Mouse (Mus musculus) spleen, adult 2 months (tissue): ENCODE measurements around the gene Fgfr2. TPM values are rescaled to one million over a fixed set of nuclear protein-coding genes. Genes with fewer than 3 reads are reported as not detected.

ENCODE experiments used
- DNase-seq, 2 experiments: peaks; one replicate each; pipeline versions ENCODE4 v3.0.0 to v3.0.0-alpha.2; 2012 to 2021; ENCODE audit warnings: low spot score in 2 of 2, low read depth in 1 of 2
- H3K27ac ChIP-seq: fragments of 200-500 bp; 2 replicates; pipeline ENCODE4 v1.5.1; 2012; ENCODE audit warnings: low read length, inconsistent platforms; ENCODE audit not compliant: insufficient read depth
- H3K27me3 ChIP-seq: fragments of 200-500 bp; 2 replicates; pipeline ENCODE4 v1.6.1; 2012; ENCODE audit warnings: mild to moderate bottlenecking, moderate library complexity, low read length, inconsistent platforms; ENCODE audit not compliant: control insufficient read depth, insufficient read depth
- H3K36me3 ChIP-seq: fragments of 200-500 bp; 2 replicates; pipeline ENCODE4 v1.6.1; 2012; ENCODE audit warnings: mild to moderate bottlenecking, low read length, inconsistent platforms; ENCODE audit not compliant: control insufficient read depth, insufficient read depth
- H3K4me1 ChIP-seq: fragments of 200-500 bp; 2 replicates; pipeline ENCODE4 v1.6.1; 2011; ENCODE audit warnings: inconsistent platforms; ENCODE audit not compliant: control insufficient read depth, insufficient read depth, insufficient read length
- H3K4me3 ChIP-seq: fragments of 200-500 bp; 2 replicates; pipeline ENCODE4 v1.5.1; 2011; ENCODE audit warnings: mild to moderate bottlenecking, inconsistent platforms; ENCODE audit not compliant: insufficient read depth, insufficient read length; ENCODE audit errors: extremely low read depth
- CTCF ChIP-seq: fragments of 200-500 bp; IDR thresholded peaks from 2 replicates; pipeline ENCODE4 v1.5.1; 2011; ENCODE audit warnings: mild to moderate bottlenecking, inconsistent platforms; ENCODE audit not compliant: insufficient read depth, insufficient read length, insufficient replicate concordance; ENCODE audit errors: extremely low read depth
- POLR2A ChIP-seq: fragments of 200-500 bp; IDR thresholded peaks from 2 replicates; pipeline ENCODE4 v1.6.1; 2011; ENCODE audit warnings: low read depth, low read length, inconsistent platforms
- WGBS: fragments of 180-500 bp; shearing (Covaris S2); methylation state at CpG from one replicate; pipeline ENCODE4 v1.1.7; 2018; 5-methylcytosine and 5-hydroxymethylcytosine counted together
- polyA plus RNA-seq: library from polyadenylated mRNA; depleted of rRNA; stranded (reverse); fragments of >200 nt; gene quantifications from 2 replicates; pipeline ENCODE4 v1.2.3, GENCODE M21; 2012

Fgfr2 gene
- polyA plus RNA-seq, 1 experiment, result 1.6 TPM

GRCm38 (mm10) chr7:131362615-131363300 is 1760.4 kb downstream of the Fgfr2 start, which contains the start of gene 2310057M21Rik:
Gene 2310057M21Rik, minus strand, starts transcription at chr7:131362759.
- no peaks in the 10 kb centered on the region for H3K27me3 ChIP-seq
- peaks cover 3% of the 10 kb centered on the region; the same call in 1 of the 2 replicates for H3K4me1 ChIP-seq
- peak; percentile 78 to 84 for DNase-seq
- peak within 1 kb of the TSS; percentile 89 for H3K27ac ChIP-seq
- H3K36me3 ChIP-seq, result peaks cover 1% of the 10 kb centered on the region; the same call in 1 of the 2 replicates
- WGBS, result under 1% methylated on average over 55 of the region's 55 CpGs
- H3K4me3 ChIP-seq, result peak within 1 kb of the TSS; percentile 98
- TF ChIP-seq CTCF (no peak), POLR2A (no peak; the same call in 1 of the 2 replicates)

- TF ChIP-seq POLR2A (no peak), CTCF (no peak)
- H3K27ac ChIP-seq, result peak overlapping the region; percentile 75
- DNase-seq, result no peak
- H3K4me3 ChIP-seq, result peak overlapping the region; percentile 98
- H3K36me3 ChIP-seq, result peaks cover 1% of the 10 kb centered on the region
- H3K27me3 ChIP-seq, result no peaks in the 10 kb centered on the region
- peaks cover 3% of the 10 kb centered on the region; the same call in 1 of the 2 replicates for H3K4me1 ChIP-seq
- 2% methylated on average over 35 of the region's 35 CpGs for WGBS
These were observed 1760.9 kb downstream of the Fgfr2 start for GRCm38 (mm10) chr7:131362269-131362614.

GRCm38 (mm10) chr7:131356105-131356504 is 1767.0 kb downstream of the Fgfr2 start:
- Histone ChIP-seq H3K27me3 (no peaks in the 10 kb centered on the region), H3K36me3 (peaks cover 14% of the 10 kb centered on the region), H3K27ac (no peak overlapping the region), H3K4me1 (no peaks in the 10 kb centered on the region), H3K4me3 (no peak overlapping the region)
- 93% methylated on average over 13 of the region's 13 CpGs for WGBS
- TF ChIP-seq POLR2A, result no peak
- TF ChIP-seq CTCF, result no peak
- DNase-seq, result no peak

- Histone ChIP-seq H3K36me3 (peaks cover 22% of the 10 kb centered on the region), H3K4me1 (no peaks in the 10 kb centered on the region), H3K27ac (no peak overlapping the region), H3K27me3 (no peaks in the 10 kb centered on the region), H3K4me3 (no peak overlapping the region)
- WGBS, result 93% methylated on average over 7 of the region's 7 CpGs
- TF ChIP-seq POLR2A, result no peak
- TF ChIP-seq CTCF, result no peak
- DNase-seq, result no peak
These were observed 1777.2 kb downstream of the Fgfr2 start for GRCm38 (mm10) chr7:131345856-131346541.

- Histone ChIP-seq H3K4me1 (no peaks in the 10 kb centered on the region), H3K4me3 (no peak overlapping the region), H3K27me3 (no peaks in the 10 kb centered on the region), H3K36me3 (peaks cover 4% of the 10 kb centered on the region), H3K27ac (no peak overlapping the region)
- TF ChIP-seq POLR2A (no peak), CTCF (no peak)
- DNase-seq, result no peak
- WGBS, result 85% methylated on average over 8 of the region's 8 CpGs
These were observed 1785.6 kb downstream of the Fgfr2 start for GRCm38 (mm10) chr7:131337502-131338068.

- no peak for TF ChIP-seq CTCF
- no peak for TF ChIP-seq POLR2A
- no peak for DNase-seq
- H3K36me3 ChIP-seq, result no peaks in the 10 kb centered on the region
- 61% methylated on average over 1 of the region's 1 CpGs for WGBS
- H3K27me3 ChIP-seq, result no peaks in the 10 kb centered on the region
- H3K4me1 ChIP-seq, result no peaks in the 10 kb centered on the region
- no peak within 1 kb of the TSS for H3K4me3 ChIP-seq
- H3K27ac ChIP-seq, result no peak within 1 kb of the TSS
These were observed 1789.6 kb downstream of the Fgfr2 start, which contains the start of gene Fam24a for GRCm38 (mm10) chr7:131333564-131333963. Gene Fam24a, plus strand, starts transcription at chr7:131333864.
